Mouse (Mus musculus): Measurements from ENCODE around the gene Slc7a1.

GRCm38 (mm10) chr5:148357168-148357567 lies 42.5 kb downstream of the Slc7a1 start:
- TF ChIP-seq E2F4 (IDR thresholded peaks at IDR 0.05; ENCODE audit: insufficient read depth) (no peak), POLR2AphosphoS2 (IDR thresholded peaks at IDR 0.05; ENCODE audit: insufficient read length, low read depth) (no peak), POLR2A (IDR thresholded peaks at IDR 0.05; ENCODE audit: insufficient read length, low read depth) (no peak), TCF3 (IDR thresholded peaks at IDR 0.05; ENCODE audit: insufficient read length, low read depth) (no peak), USF1 (IDR thresholded peaks at IDR 0.05; ENCODE audit: low read depth) (no peak), SRF (IDR thresholded peaks at IDR 0.05; ENCODE audit: control insufficient read depth, insufficient read length, low read depth) (no peak), MAX (IDR thresholded peaks at IDR 0.05; ENCODE audit: low read depth) (no peak)

All from myocyte (in vitro differentiated cells).